Mouse (Mus musculus) limb, embryonic 14.5 days (tissue): ENCODE data around the gene Medag. TPM values are rescaled to one million over a fixed set of nuclear protein-coding genes. Genes with fewer than 3 reads are reported as not detected.
A peak's percentile ranks its signal among the peaks of the same experiment; 100 is the strongest.

Experiments
- ATAC-seq: fragments of 200-750 bp; cut with Nextera tagmentation; 2 replicates; pipeline ENCODE4 v1.8.0; 2017; ENCODE audit warnings: low read depth, moderate number of reproducible peaks, moderate TSS enrichment; ENCODE audit not compliant: low FRiP score
- DNase-seq: peaks from one replicate; pipeline ENCODE4 v3.0.0-alpha.2; 2015; ENCODE audit warnings: low spot score
- H3K27ac ChIP-seq: fragments of 300-500 bp; sonication (generic); replicated peaks from 2 replicates; pipeline ENCODE4 v1.5.1; 2014; ENCODE audit warnings: low read depth, mild to moderate bottlenecking, low read length, moderate library complexity, mixed read lengths
- H3K27me3 ChIP-seq: fragments of 300-500 bp; sonication (generic); 2 replicates; pipeline ENCODE4 v1.6.1; 2014; ENCODE audit warnings: low read length, mixed read lengths; ENCODE audit not compliant: control insufficient read depth, insufficient read depth
- H3K36me3 ChIP-seq: fragments of 300-500 bp; sonication (generic); 2 replicates; pipeline ENCODE4 v1.6.1; 2014; ENCODE audit warnings: mild to moderate bottlenecking, low read length, moderate library complexity, mixed read lengths; ENCODE audit not compliant: control insufficient read depth, insufficient read depth
- H3K4me1 ChIP-seq: fragments of 300-500 bp; sonication (generic); 2 replicates; pipeline ENCODE4 v1.6.1; 2014; ENCODE audit warnings: antibody characterized with exemption, low read length, mixed read lengths; ENCODE audit not compliant: control insufficient read depth, insufficient read depth
- H3K4me2 ChIP-seq: fragments of 300-500 bp; sonication (generic); replicated peaks from 2 replicates; pipeline ENCODE4 v1.6.1; 2014; ENCODE audit warnings: low read depth, mild to moderate bottlenecking, low read length, moderate library complexity; ENCODE audit not compliant: severe bottlenecking
- H3K4me3 ChIP-seq: fragments of 300-500 bp; sonication (generic); replicated peaks from 2 replicates; pipeline ENCODE4 v1.5.1; 2014; ENCODE audit warnings: low read length
- H3K9ac ChIP-seq: fragments of 300-500 bp; sonication (generic); 2 replicates; pipeline ENCODE4 v1.6.1; 2014; ENCODE audit warnings: mild to moderate bottlenecking, low read depth, low read length, moderate library complexity; ENCODE audit not compliant: severe bottlenecking
- H3K9me3 ChIP-seq: fragments of 300-500 bp; sonication (generic); 2 replicates; pipeline ENCODE4 v1.6.1; 2016; ENCODE audit warnings: low read length; ENCODE audit not compliant: control insufficient read depth
- POLR2A ChIP-seq: fragments of 200-500 bp; IDR thresholded peaks from 2 replicates; pipeline ENCODE4 v1.8.0; 2012; ENCODE audit warnings: inconsistent platforms, mild to moderate bottlenecking, moderate library complexity, borderline replicate concordance; ENCODE audit not compliant: insufficient read depth, insufficient read length; ENCODE audit errors: extremely low read depth
- WGBS: fragments of 180-500 bp; shearing (Covaris S2); extraction: QIAGEN DNeasy Blood & Tissue Kit; methylation state at CpG from one replicate; pipeline ENCODE4 v1.1.7; 2014; 5-methylcytosine and 5-hydroxymethylcytosine counted together
- polyA plus RNA-seq, 2 experiments: library from polyadenylated mRNA; depleted of rRNA in 1 of 2; stranded (reverse) in 1 of 2; unstranded in 1 of 2; fragments of >200 nt; fragmentation: Nextera tagmentation in 1 of 2; extraction: Ambion mirVana in 1 of 2; gene quantifications; 2 replicates each; pipeline versions ENCODE4 v1.2.1 to v1.2.3; 2012 to 2014

Gene Medag
- polyA plus RNA-seq (2012; rRNA removed) (3.5 and 3.8 TPM in 2 replicates), polyA plus RNA-seq (2014; fragmentation: Nextera tagmentation; extraction: Ambion mirVana) (2.6 and 3.1 TPM in 2 replicates)

DNA sequence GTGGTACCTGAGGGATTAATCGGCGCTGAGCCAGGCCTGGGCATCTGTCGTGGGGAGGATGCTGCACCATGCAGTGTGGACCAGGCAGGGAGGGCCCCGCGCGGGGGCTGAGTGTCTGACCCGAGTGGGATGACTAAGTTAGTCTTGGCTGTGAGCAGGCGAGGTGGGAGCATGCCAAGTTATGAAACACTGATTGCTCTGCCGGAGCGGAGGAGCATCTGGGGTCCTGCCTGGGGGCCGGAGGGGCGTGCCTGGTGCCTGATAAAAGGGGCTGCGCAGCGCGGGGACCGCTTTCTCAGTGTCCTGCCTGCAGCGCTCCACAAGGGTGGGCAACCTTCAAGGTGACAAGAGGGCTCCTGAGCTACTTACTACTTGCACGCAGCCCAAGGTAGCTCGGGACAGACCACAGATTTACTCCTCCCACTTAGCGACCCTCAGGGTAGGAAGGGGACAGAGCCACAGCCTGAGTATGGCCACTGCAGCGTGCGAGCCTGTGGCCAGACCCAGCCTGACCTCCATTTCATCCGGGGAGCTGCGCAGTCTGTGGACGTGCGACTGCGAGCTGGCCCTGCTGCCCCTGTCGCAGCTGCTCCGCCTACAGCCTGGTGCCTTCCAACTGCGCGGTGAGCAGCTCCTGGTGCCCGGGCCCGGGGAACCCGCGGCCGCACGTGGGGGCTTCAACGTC, at the start of gene Medag:
TSS of gene Medag (plus strand) at position 241 of the 685 bp plus-strand sequence.
- Histone ChIP-seq H3K36me3 (no peaks in the 10 kb centered on the region), H3K4me3 (peak within 1 kb of the TSS; percentile 41), H3K9me3 (0 out of 2 replicates have a peak, but pooled peaks cover 5% of the 10 kb centered on the region), H3K27me3 (peaks cover 4% of the 10 kb centered on the region), H3K9ac (peak within 1 kb of the TSS; percentile 45), H3K4me1 (peaks cover 14% of the 10 kb centered on the region), H3K4me2 (peak within 1 kb of the TSS; percentile 76), H3K27ac (no peak within 1 kb of the TSS)
- peak; percentile 74 for ATAC-seq
- TF ChIP-seq POLR2A: no peak
- peak; percentile 80 for DNase-seq
- 8% methylated on average over 37 of the region's 38 CpGs for WGBS

DNA sequence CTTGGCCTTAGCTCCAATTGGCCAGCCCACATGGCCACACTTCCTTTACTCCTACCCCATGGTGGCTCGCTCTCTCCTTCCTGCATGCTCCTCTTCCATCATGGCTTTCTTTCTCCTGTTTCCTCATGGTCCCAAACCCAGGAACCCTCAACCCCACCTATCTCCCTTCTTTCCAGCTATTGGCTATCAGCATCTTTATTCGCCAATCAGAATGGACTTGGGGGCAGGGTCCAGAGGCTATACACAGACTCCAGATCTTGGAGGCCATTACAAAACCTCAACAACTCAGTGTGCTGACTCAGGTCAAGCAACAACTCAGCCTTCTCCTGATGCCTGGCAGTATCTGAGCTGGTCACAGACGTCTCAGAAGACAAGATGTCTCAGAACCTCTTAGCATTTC, 48.9 kb upstream of the Medag start:
- Histone ChIP-seq H3K27ac (no peak overlapping the region), H3K9me3 (peaks cover 5% of the 10 kb centered on the region; the same call in 1 of the 2 replicates), H3K4me3 (no peak overlapping the region), H3K4me1 (no peaks in the 10 kb centered on the region), H3K4me2 (no peak overlapping the region), H3K27me3 (no peaks in the 10 kb centered on the region), H3K36me3 (no peaks in the 10 kb centered on the region), H3K9ac (no peak overlapping the region)
- 86% methylated on average over 3 of the region's 3 CpGs for WGBS
- no peak for DNase-seq
- no peak for TF ChIP-seq POLR2A
- no peak for ATAC-seq

DNA sequence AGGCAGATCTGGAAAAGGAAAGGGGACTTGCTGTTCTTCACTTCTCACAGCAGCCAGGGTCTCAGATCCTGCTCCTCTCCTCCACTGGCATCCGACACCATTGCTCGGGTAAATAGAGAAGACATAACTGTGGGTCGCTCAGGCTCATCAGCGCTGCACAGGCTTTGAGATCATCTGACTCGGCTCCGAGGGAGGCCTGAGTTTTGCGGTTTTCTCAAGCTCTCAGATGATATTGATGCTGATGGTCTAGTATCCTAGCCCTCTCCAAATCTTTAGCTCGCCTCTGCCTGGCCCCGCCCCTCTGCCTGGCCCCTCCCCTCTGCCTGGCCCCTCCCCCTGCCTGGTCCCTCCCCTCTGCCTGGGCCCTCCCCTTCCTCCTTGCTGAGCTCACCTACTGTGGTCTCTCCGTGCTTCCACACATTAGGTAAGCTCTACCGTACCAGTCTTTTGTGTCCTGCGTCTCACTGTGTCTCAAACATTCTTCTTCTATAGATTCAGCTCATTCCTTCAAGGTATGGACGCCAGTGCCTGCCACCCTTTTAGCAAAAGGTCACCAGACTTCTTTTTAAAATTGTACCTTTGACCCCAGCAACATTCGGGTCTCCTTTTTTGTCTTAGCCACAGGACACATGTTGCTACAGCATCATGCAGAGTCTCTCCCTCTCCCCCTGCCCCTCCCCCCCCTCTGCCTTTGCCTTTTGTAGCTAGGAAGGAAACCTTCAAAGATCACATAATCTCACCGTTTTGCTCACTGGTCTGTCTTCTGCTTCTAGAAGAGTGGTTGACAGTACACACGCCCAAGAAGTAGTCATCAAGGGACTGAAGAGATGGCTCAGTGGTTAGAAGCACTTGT, 47.4 kb upstream of the Medag start:
- Histone ChIP-seq H3K27ac (no peak overlapping the region), H3K4me1 (peaks cover 11% of the 10 kb centered on the region), H3K9me3 (peaks cover 5% of the 10 kb centered on the region; the same call in 1 of the 2 replicates), H3K9ac (no peak overlapping the region), H3K4me3 (no peak overlapping the region), H3K36me3 (no peaks in the 10 kb centered on the region), H3K27me3 (no peaks in the 10 kb centered on the region), H3K4me2 (no peak overlapping the region)
- no peak for DNase-seq
- WGBS: 66% methylated on average over 15 of the region's 16 CpGs
- no peak for TF ChIP-seq POLR2A
- ATAC-seq: no peak

DNA sequence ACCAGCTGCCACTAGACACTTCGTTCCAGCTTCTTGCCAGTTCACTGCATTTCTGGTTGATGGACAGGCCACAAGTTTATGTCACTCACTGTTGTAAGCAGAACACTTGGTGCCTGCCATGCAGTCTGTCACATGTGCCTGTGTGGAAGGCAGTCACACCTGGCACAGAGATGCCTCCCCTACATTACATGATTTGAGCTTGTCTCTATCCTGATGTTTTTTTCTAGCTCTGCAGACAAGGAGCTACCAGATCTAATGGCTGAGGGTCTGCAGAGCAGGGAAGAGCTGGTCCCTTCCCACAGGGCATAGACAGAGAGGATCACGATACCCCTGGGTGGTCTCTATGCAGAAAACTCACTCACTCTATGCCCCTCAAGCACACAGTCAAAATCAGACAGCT, 44.5 kb upstream of the Medag start:
- no peak overlapping the region for H3K9ac ChIP-seq
- 74% methylated on average over 2 of the region's 2 CpGs for WGBS
- TF ChIP-seq POLR2A: no peak
- no peak overlapping the region for H3K4me3 ChIP-seq
- H3K4me1 ChIP-seq: peaks cover 21% of the 10 kb centered on the region
- no peaks in the 10 kb centered on the region for H3K36me3 ChIP-seq
- no peaks in the 10 kb centered on the region for H3K27me3 ChIP-seq
- no peak for ATAC-seq
- no peak overlapping the region for H3K27ac ChIP-seq
- H3K4me2 ChIP-seq: no peak overlapping the region
- H3K9me3 ChIP-seq: no peaks in the 10 kb centered on the region
- no peak for DNase-seq
